Mouse (Mus musculus) intestine, embryonic 14.5 days (tissue): ENCODE measurements around the gene Erf. TPM values are rescaled to one million over a fixed set of nuclear protein-coding genes. Genes with fewer than 3 reads are reported as not detected.

ENCODE experiments used
- ATAC-seq: fragments of 200-750 bp; cut with Nextera tagmentation; replicated peaks from 2 replicates; pipeline ENCODE4 v1.8.0; 2017; ENCODE audit warnings: low read depth, moderate number of reproducible peaks, moderate TSS enrichment, moderate library complexity; ENCODE audit not compliant: low FRiP score, low TSS enrichment
- DNase-seq: peaks from one replicate; pipeline ENCODE4 v3.0.0-alpha.2; 2018; ENCODE audit warnings: low spot score
- H3K27ac ChIP-seq: fragments of 300-500 bp; sonication (generic); 2 replicates; pipeline ENCODE4 v1.5.1; 2014; ENCODE audit warnings: low read depth, mild to moderate bottlenecking, control low read depth
- H3K27me3 ChIP-seq: fragments of 300-500 bp; sonication (generic); replicated peaks from 2 replicates; pipeline ENCODE4 v1.6.1; 2014; ENCODE audit warnings: low read length, control low read depth; ENCODE audit not compliant: control insufficient read depth, insufficient read depth
- H3K36me3 ChIP-seq: fragments of 300-500 bp; sonication (generic); 2 replicates; pipeline ENCODE4 v1.6.1; 2014; ENCODE audit warnings: low read length, control low read depth; ENCODE audit not compliant: control insufficient read depth, insufficient read depth
- H3K4me1 ChIP-seq: fragments of 300-500 bp; sonication (generic); replicated peaks from 2 replicates; pipeline ENCODE4 v1.6.1; 2014; ENCODE audit warnings: low read length, control low read depth, mixed read lengths; ENCODE audit not compliant: control insufficient read depth, insufficient read depth
- H3K4me2 ChIP-seq: fragments of 300-500 bp; sonication (generic); 2 replicates; pipeline ENCODE4 v1.6.1; 2014; ENCODE audit warnings: low read length
- H3K4me3 ChIP-seq: fragments of 300-500 bp; sonication (generic); 2 replicates; pipeline ENCODE4 v1.5.1; 2014; ENCODE audit warnings: low read depth, low read length, control low read depth, mixed read lengths
- H3K9ac ChIP-seq: fragments of 300-500 bp; sonication (generic); 2 replicates; pipeline ENCODE4 v1.6.1; 2014; ENCODE audit warnings: mild to moderate bottlenecking, low read length
- H3K9me3 ChIP-seq: fragments of 300-500 bp; sonication (generic); 2 replicates; pipeline ENCODE4 v1.6.1; 2016; ENCODE audit warnings: low read length, control low read depth; ENCODE audit not compliant: control insufficient read depth
- WGBS: fragments of 180-500 bp; shearing (Covaris S2); extraction: QIAGEN DNeasy Blood & Tissue Kit; methylation state at CpG from one replicate; pipeline ENCODE4 v1.1.7; 2014; 5-methylcytosine and 5-hydroxymethylcytosine counted together
- polyA plus RNA-seq: library from polyadenylated mRNA; unstranded; fragments of >200 nt; fragmentation: Nextera tagmentation; extraction: Ambion mirVana; gene quantifications from 2 replicates; pipeline ENCODE4 v1.2.1, GENCODE M21; 2014

The Erf gene
- polyA plus RNA-seq, 1 experiment from 2014 or later, result 22.0 TPM

DNA sequence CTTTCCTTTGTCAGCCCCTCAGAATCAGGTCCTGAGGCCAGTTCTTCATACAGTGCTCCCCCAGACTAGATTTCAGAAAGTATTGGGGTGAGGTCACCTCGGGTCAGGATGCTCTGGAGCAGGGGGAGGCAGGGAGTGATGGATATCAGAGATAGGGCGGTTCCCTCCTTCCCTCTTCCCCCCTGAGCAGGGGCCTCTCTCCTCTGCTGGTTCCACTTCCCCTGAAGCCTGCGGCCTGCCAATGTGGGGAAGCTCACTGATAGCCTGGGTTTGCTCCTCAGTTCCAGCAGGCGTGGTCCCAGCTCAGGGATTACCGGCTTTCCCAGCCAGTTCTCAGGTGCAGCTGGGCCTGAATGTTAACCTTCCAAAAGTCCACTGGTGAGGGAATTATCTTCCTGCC lies 33.1 kb upstream of the Erf start:
- Histone ChIP-seq H3K9me3 (no peaks in the 10 kb centered on the region), H3K36me3 (peaks cover 43% of the 10 kb centered on the region), H3K27ac (peak overlapping the region; percentile 95), H3K4me2 (peak overlapping the region; percentile 60), H3K4me1 (peaks cover 37% of the 10 kb centered on the region), H3K27me3 (no peaks in the 10 kb centered on the region), H3K9ac (peak overlapping the region; percentile 73), H3K4me3 (peak overlapping the region; percentile 50)
- ATAC-seq (no peak), DNase-seq (no peak)
- WGBS, result 13% methylated on average over 5 of the region's 5 CpGs

- peak overlapping the region; percentile 50 for H3K4me3 ChIP-seq
- no peaks in the 10 kb centered on the region for H3K27me3 ChIP-seq
- no peaks in the 10 kb centered on the region for H3K9me3 ChIP-seq
- peaks cover 40% of the 10 kb centered on the region for H3K4me1 ChIP-seq
- DNase-seq, result peak; percentile 82
- H3K9ac ChIP-seq, result peak overlapping the region; percentile 73
- peak overlapping the region; percentile 95 for H3K27ac ChIP-seq
- 0% methylated on average over 34 of the region's 36 CpGs for WGBS
- H3K4me2 ChIP-seq, result peak overlapping the region; percentile 60
- 0 out of 2 replicates have a peak, but pooled peaks have one; percentile 2 for ATAC-seq
- peaks cover 35% of the 10 kb centered on the region for H3K36me3 ChIP-seq
These were observed 32.2 kb upstream of the Erf start for GRCm38 (mm10) chr7:25282731-25283211.

- H3K4me1 ChIP-seq, result peaks cover 45% of the 10 kb centered on the region
- peak; percentile 95 for DNase-seq
- peak overlapping the region; percentile 60 for H3K4me2 ChIP-seq
- peak overlapping the region; percentile 95 for H3K27ac ChIP-seq
- peak; percentile 69 for ATAC-seq
- H3K36me3 ChIP-seq, result peaks cover 27% of the 10 kb centered on the region
- peak overlapping the region; percentile 73 for H3K9ac ChIP-seq
- no peaks in the 10 kb centered on the region for H3K27me3 ChIP-seq
- H3K4me3 ChIP-seq, result peak overlapping the region; percentile 50
- 1% methylated on average over 59 of the region's 108 CpGs for WGBS
- no peaks in the 10 kb centered on the region for H3K9me3 ChIP-seq
These were observed 31.4 kb upstream of the Erf start for GRCm38 (mm10) chr7:25281734-25282601.

GRCm38 (mm10) chr7:25281166-25281733 lies 30.7 kb upstream of the Erf start:
- WGBS, result 17% methylated on average over 12 of the region's 12 CpGs
- ATAC-seq (peak; percentile 1; the same call in 1 of the 2 replicates), DNase-seq (peak; percentile 62)
- Histone ChIP-seq H3K4me3 (peak overlapping the region; percentile 50), H3K36me3 (peaks cover 20% of the 10 kb centered on the region), H3K4me1 (peaks cover 45% of the 10 kb centered on the region), H3K27ac (peak overlapping the region; percentile 95), H3K9ac (peak overlapping the region; percentile 18; the same call in 1 of the 2 replicates), H3K9me3 (no peaks in the 10 kb centered on the region), H3K27me3 (no peaks in the 10 kb centered on the region), H3K4me2 (peak overlapping the region; percentile 60)

DNA sequence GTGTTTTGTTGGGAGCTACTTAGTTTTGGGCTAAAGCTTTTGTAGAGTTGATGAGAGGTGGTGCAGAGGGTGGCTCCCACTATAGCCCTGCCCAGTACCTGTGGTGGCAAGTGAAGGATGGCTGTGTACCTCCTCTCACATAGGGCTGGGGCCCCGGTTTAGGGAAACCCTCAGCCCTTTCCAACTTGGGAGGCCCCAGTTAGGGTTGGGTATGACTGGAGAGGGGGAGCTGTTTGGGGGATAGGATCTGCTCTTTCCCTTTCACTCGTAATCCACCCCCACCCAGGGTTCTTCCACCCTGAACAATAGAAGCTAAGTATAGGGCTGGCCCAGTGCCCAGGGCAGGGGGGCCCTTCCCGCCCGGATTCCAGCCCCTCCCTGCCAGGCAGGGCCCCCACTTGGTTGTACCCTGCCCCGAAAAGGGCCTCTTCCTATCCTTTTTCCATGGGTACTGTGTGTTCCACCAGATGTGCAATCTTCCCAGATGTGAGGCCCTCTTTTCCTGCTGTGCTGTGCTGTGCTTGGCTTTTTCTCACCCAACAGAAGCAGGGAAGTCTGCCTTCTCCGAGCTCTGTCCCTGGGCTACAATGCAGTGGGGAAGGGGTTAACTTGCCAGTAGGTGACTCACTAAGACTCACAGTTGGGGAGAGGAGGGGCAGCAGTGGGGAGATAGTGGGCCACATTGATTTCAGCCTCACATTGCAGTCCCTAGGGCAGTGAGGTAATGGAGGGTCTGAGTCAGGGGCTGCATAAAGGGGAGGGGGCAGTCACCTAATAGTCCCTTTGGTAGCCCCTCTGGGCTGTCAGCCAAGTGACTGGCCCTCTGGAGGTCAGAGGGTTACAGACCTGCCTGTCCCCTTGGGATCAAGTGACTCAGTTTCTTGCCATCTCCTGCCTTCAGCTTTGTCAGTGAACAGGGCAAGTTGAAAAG lies 29.6 kb upstream of the Erf start:
- H3K4me3 ChIP-seq, result peak overlapping the region; percentile 50
- peaks cover 45% of the 10 kb centered on the region for H3K4me1 ChIP-seq
- peaks cover 8% of the 10 kb centered on the region for H3K36me3 ChIP-seq
- no peaks in the 10 kb centered on the region for H3K9me3 ChIP-seq
- H3K27me3 ChIP-seq, result no peaks in the 10 kb centered on the region
- WGBS, result under 1% methylated on average over 6 of the region's 6 CpGs
- H3K4me2 ChIP-seq, result peak overlapping the region; percentile 60
- peak overlapping the region; percentile 71 for H3K9ac ChIP-seq
- peak; percentile 5 for ATAC-seq
- DNase-seq, result peak; percentile 81
- peak overlapping the region; percentile 95 for H3K27ac ChIP-seq

GRCm38 (mm10) chr7:25279076-25279860 lies 28.7 kb upstream of the Erf start:
- peak overlapping the region; percentile 60 for H3K4me2 ChIP-seq
- H3K27me3 ChIP-seq, result no peaks in the 10 kb centered on the region
- under 1% methylated on average over 45 of the region's 49 CpGs for WGBS
- peak; percentile 58 for ATAC-seq
- H3K4me1 ChIP-seq, result peaks cover 44% of the 10 kb centered on the region
- H3K4me3 ChIP-seq, result peak overlapping the region; percentile 50
- peak overlapping the region; percentile 71 for H3K9ac ChIP-seq
- no peaks in the 10 kb centered on the region for H3K9me3 ChIP-seq
- H3K36me3 ChIP-seq, result no peaks in the 10 kb centered on the region
- DNase-seq, result no peak
- H3K27ac ChIP-seq, result peak overlapping the region; percentile 95

DNA sequence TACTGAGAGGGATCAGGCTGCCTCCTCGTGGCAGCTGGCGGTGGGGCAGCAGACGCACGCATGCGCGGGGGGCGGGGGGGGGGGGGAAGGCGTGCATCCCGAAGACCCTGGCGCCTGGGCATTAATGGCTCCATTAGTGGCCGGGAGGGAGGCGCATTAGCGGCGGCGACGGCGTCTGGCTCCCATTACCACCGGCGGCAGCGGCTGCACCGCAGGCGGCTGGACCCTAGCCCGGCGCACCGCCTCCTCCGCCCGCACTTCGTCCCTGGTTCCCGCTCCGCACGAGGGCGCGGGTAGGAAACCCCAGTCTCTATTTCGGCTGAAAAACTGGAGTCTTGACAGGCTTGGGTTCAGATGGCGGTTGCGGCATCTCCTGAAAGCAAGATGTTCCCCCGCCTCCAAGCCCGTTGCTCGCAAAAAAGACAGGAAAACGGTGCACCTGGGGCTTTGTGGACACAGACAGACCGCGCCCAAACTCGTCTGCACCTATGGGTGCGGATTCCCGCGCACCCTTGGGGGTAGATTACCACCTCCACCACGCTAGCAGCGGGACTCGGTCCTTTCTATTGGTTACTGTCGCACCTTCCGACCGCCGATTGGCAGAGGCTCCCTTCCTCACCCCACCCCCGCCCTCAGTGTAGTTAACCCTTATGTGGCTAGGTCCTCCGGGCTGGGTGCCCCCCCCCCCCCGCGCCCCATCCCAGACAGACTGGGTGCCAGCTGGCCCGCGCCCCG lies 27.9 kb upstream of the Erf start:
- DNase-seq (peak; percentile 95), ATAC-seq (peak; percentile 70)
- peaks cover 4% of the 10 kb centered on the region; the same call in 1 of the 2 replicates for H3K36me3 ChIP-seq
- no peaks in the 10 kb centered on the region for H3K9me3 ChIP-seq
- H3K27me3 ChIP-seq, result no peaks in the 10 kb centered on the region
- peaks cover 36% of the 10 kb centered on the region for H3K4me1 ChIP-seq
- peak overlapping the region; percentile 71 for H3K9ac ChIP-seq
- H3K4me2 ChIP-seq, result peak overlapping the region; percentile 60
- WGBS, result under 1% methylated on average over 59 of the region's 60 CpGs
- H3K4me3 ChIP-seq, result peak overlapping the region; percentile 50
- H3K27ac ChIP-seq, result peak overlapping the region; percentile 95
